Mouse (Mus musculus) stomach, embryonic 14.5 days (tissue): Measurements from ENCODE around the gene Aff3. TPM values are rescaled to one million over a fixed set of nuclear protein-coding genes. Genes with fewer than 3 reads are reported as not detected.

ENCODE experiments used
- ATAC-seq: fragments of 200-750 bp; cut with Nextera tagmentation; 2 replicates; pipeline ENCODE4 v1.8.0; 2017; ENCODE audit warnings: low read depth, moderate TSS enrichment; ENCODE audit not compliant: insufficient number of reproducible peaks, insufficient read depth, low FRiP score
- H3K27ac ChIP-seq: fragments of 300-500 bp; sonication (generic); 2 replicates; pipeline ENCODE4 v1.5.1; 2014; ENCODE audit warnings: mild to moderate bottlenecking, low read length, moderate library complexity, mixed read lengths
- H3K27me3 ChIP-seq: fragments of 300-500 bp; sonication (generic); 2 replicates; pipeline ENCODE4 v1.6.1; 2014; ENCODE audit warnings: low read length, control low read depth, mixed read lengths; ENCODE audit not compliant: control insufficient read depth, insufficient read depth
- H3K36me3 ChIP-seq: fragments of 300-500 bp; sonication (generic); 2 replicates; pipeline ENCODE4 v1.6.1; 2014; ENCODE audit warnings: mild to moderate bottlenecking, control low read depth, low read length, moderate library complexity, mixed read lengths; ENCODE audit not compliant: control insufficient read depth, insufficient read depth
- H3K4me1 ChIP-seq: fragments of 300-500 bp; sonication (generic); 2 replicates; pipeline ENCODE4 v1.6.1; 2014; ENCODE audit warnings: low read length, control low read depth, mixed read lengths; ENCODE audit not compliant: control insufficient read depth, insufficient read depth
- H3K4me2 ChIP-seq: fragments of 300-500 bp; sonication (generic); replicated peaks from 2 replicates; pipeline ENCODE4 v1.6.1; 2014; ENCODE audit warnings: low read depth, low read length, control low read depth
- H3K4me3 ChIP-seq: fragments of 300-500 bp; sonication (generic); 2 replicates; pipeline ENCODE4 v1.5.1; 2014; ENCODE audit warnings: low read depth, low read length, control low read depth
- H3K9ac ChIP-seq: fragments of 300-500 bp; sonication (generic); replicated peaks from 2 replicates; pipeline ENCODE4 v1.6.1; 2014; ENCODE audit warnings: low read depth, mild to moderate bottlenecking, control low read depth, low read length, moderate library complexity, mixed read lengths
- H3K9me3 ChIP-seq: fragments of 300-500 bp; sonication (generic); 2 replicates; pipeline ENCODE4 v1.6.1; 2016; ENCODE audit warnings: low read depth, low read length, control low read depth; ENCODE audit not compliant: control insufficient read depth
- WGBS: fragments of 180-500 bp; shearing (Covaris S2); extraction: QIAGEN DNeasy Blood & Tissue Kit; methylation state at CpG from one replicate; pipeline ENCODE4 v1.1.7; 2014; 5-methylcytosine and 5-hydroxymethylcytosine counted together
- polyA plus RNA-seq: library from polyadenylated mRNA; unstranded; fragments of >200 nt; fragmentation: Nextera tagmentation; extraction: Ambion mirVana; gene quantifications from 2 replicates; pipeline ENCODE4 v1.2.1, GENCODE M21; 2014

Aff3 gene
- polyA plus RNA-seq, 1 experiment from 2014 or later = 8.2 TPM

DNA sequence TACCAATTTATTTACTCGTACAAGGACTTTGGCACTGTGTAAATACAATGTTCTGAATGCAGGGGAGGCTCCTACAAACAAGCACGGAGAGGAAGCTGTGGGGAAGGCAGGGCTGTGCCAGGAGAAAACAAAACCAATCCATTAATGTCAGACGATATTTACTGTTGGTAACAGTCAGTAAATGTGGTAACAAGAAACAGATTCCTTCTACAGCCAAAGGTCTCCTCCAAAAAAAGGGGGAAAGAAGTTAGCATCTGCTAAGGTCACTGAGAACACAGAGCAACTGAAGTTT, 356.1 kb downstream of the Aff3 start:
- ATAC-seq = no peak
- Histone ChIP-seq H3K27ac (no peak overlapping the region), H3K4me3 (no peak overlapping the region), H3K4me1 (0 out of 2 replicates have a peak, but pooled peaks cover 6% of the 10 kb centered on the region), H3K4me2 (no peak overlapping the region), H3K9me3 (no peaks in the 10 kb centered on the region), H3K9ac (no peak overlapping the region), H3K27me3 (no peaks in the 10 kb centered on the region), H3K36me3 (no peaks in the 10 kb centered on the region)
- 42% methylated on average over 3 of the region's 3 CpGs for WGBS

DNA sequence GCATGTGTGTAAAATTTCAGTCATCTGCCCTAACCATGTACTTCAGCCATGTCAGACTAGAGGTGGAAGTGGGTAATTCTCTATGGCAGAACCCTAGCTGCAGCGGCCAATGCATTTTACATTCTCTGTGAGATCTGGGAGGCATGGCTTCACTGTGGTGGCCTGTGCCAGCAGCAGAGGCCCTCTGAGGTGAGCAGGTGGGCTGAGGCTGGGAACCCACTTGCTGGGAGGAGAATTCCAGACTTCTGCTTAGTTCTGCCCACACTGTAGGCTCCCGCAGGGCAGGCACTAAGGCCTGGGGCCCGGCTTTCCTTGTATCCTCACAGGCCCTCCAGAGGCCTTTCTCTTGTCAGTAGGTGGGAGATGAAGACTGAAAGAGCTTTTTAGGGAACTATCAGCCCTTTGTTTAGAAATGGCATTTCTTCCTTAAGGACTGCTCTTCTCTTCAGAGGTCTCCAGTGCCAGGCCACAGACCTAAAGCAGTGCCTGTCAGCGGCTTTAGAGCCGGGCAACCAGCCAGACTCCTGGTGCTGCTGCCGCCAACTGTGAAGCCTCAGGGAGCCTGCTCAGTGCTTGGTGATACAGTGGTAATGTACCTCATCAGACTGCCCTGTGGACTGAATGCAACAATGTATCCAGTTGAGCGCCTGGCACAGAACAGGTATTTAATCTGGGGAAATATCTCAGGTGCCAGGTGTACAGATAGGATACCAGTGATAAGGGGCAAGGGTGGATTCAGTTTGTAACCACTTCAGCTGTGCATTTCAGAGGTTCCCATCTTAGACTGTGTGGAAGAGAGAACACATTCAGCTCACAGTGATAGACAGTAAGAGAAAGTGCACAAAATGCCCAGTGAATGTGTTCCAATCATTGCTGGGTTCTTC, 356.7 kb downstream of the Aff3 start:
- 61% methylated on average over 7 of the region's 7 CpGs for WGBS
- ATAC-seq = no peak
- no peak overlapping the region for H3K27ac ChIP-seq

DNA sequence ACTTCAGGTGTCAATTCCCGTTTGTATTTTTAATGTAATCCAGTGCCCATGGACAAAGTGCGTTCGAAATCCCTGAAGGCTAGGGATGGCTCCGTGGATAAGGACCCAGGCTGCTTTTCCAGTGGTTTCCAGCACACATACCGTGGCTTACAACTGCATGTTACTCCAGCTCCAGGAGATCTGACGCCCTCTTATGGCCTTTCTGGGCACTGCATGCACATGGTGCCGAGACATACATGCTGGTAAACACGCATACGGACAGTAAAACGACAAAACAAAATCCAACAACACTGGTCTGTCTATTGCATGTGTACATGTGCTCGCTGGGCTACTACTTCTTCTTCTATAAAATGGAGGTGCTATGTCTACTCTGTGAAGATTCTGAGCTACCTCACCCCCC, 357.5 kb downstream of the Aff3 start:
- Histone ChIP-seq H3K4me2 (no peak overlapping the region), H3K4me3 (no peak overlapping the region), H3K4me1 (0 out of 2 replicates have a peak, but pooled peaks cover 6% of the 10 kb centered on the region), H3K27ac (no peak overlapping the region), H3K36me3 (no peaks in the 10 kb centered on the region), H3K9ac (no peak overlapping the region), H3K9me3 (no peaks in the 10 kb centered on the region), H3K27me3 (no peaks in the 10 kb centered on the region)
- WGBS = 92% methylated on average over 11 of the region's 11 CpGs
- no peak for ATAC-seq

More for the DNA sequence above, 356.7 kb downstream of the Aff3 start:
- no peak overlapping the region for H3K9ac ChIP-seq
- H3K27me3 ChIP-seq = no peaks in the 10 kb centered on the region
- H3K4me2 ChIP-seq = no peak overlapping the region
- no peak overlapping the region for H3K4me3 ChIP-seq
- no peaks in the 10 kb centered on the region for H3K36me3 ChIP-seq
- H3K9me3 ChIP-seq = no peaks in the 10 kb centered on the region
- H3K4me1 ChIP-seq = 0 out of 2 replicates have a peak, but pooled peaks cover 6% of the 10 kb centered on the region

DNA sequence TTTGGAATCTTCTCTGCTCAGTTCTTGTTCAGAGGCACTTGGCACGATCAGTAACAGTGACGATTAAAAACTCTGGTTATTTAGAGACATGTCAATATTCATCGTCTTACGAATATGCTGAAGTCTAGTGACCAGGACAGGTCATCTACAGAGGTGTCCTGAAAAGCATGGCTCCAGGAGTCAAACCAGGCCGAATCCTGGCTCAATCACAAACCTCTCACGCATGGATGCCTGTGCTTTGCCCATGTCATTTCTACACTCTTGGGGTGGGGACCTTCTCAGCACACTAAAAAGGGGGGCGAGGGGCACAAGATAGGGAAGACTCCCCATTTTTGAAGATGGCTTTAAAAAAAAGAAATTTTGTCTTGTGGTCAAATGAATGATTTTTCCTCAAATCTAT, 358.6 kb downstream of the Aff3 start:
- Histone ChIP-seq H3K27me3 (no peaks in the 10 kb centered on the region), H3K4me1 (0 out of 2 replicates have a peak, but pooled peaks cover 6% of the 10 kb centered on the region), H3K36me3 (no peaks in the 10 kb centered on the region), H3K4me3 (no peak overlapping the region), H3K9ac (no peak overlapping the region), H3K4me2 (no peak overlapping the region), H3K9me3 (no peaks in the 10 kb centered on the region), H3K27ac (no peak overlapping the region)
- WGBS = 90% methylated on average over 7 of the region's 7 CpGs
- no peak for ATAC-seq

DNA sequence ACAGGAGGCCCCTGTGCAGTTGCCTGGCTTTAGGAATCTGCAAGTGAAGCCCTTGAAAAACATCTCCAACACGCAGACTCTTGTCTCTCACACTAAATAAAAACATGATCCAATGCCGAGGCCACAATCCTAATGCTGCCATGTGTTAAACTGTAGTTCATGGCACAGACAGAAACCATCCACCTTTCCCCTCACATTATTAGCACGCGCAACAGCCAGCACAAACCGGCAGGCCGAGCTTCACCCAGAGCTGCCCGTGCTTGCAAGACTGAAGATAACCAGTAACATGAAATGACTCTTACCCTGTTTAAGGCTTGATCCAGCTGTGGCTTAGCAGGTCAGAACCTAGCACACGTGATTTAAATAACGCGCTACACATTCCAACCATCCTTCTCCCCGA, 360.4 kb downstream of the Aff3 start:
- ATAC-seq = no peak
- Histone ChIP-seq H3K27ac (no peak overlapping the region), H3K9ac (no peak overlapping the region), H3K4me1 (0 out of 2 replicates have a peak, but pooled peaks cover 6% of the 10 kb centered on the region), H3K27me3 (no peaks in the 10 kb centered on the region), H3K9me3 (no peaks in the 10 kb centered on the region), H3K36me3 (no peaks in the 10 kb centered on the region), H3K4me2 (no peak overlapping the region), H3K4me3 (no peak overlapping the region)
- 68% methylated on average over 11 of the region's 11 CpGs for WGBS

DNA sequence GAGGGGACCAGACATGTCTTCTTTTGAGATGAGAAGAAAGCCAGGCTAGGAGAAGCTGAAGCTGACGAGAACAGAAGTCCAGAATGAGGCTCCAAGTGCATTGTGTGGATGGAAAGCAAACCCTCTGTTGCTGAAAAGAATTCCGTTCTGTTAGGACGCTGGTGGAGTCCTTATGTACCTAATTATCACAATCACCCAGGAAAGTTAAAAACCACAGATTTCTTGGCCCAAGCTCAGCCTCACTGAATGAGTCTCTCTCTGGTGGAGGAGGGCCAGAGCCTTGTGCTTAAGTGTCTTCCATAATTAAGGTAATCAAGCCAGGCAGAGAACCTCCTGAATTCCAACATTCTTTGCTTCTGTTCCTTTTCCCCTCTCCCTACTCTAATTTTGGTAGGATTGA, 366.5 kb downstream of the Aff3 start:
- Histone ChIP-seq H3K9ac (no peak overlapping the region), H3K9me3 (no peaks in the 10 kb centered on the region), H3K27ac (no peak overlapping the region), H3K4me2 (no peak overlapping the region), H3K4me3 (no peak overlapping the region), H3K27me3 (no peaks in the 10 kb centered on the region), H3K36me3 (no peaks in the 10 kb centered on the region), H3K4me1 (no peaks in the 10 kb centered on the region)
- 68% methylated on average over 3 of the region's 3 CpGs for WGBS
- ATAC-seq = no peak

DNA sequence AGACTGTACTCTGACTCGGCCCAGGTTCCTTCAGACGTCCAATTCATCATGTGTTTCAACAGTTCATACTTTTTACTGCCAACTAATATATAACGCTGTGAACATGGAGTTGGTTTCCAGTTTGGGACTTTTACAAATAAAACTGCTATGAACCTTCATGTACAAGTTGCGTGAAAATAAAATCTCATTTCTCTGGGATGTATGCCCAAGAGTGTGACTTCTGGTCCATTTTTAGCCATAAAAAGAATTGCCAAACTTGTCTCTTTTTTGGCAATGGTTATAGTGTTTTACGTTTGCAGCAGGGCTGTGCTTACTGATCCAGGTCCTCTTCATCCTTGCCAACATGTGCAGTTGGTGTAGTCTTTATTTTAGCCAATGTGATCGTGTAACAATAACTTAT, 369.8 kb downstream of the Aff3 start:
- no peak overlapping the region for H3K27ac ChIP-seq
- no peaks in the 10 kb centered on the region for H3K4me1 ChIP-seq
- no peak overlapping the region for H3K4me3 ChIP-seq
- no peak for ATAC-seq
- H3K9me3 ChIP-seq = no peaks in the 10 kb centered on the region
- no peaks in the 10 kb centered on the region for H3K36me3 ChIP-seq
- H3K4me2 ChIP-seq = no peak overlapping the region
- 81% methylated on average over 6 of the region's 6 CpGs for WGBS
- no peak overlapping the region for H3K9ac ChIP-seq
- H3K27me3 ChIP-seq = no peaks in the 10 kb centered on the region

DNA sequence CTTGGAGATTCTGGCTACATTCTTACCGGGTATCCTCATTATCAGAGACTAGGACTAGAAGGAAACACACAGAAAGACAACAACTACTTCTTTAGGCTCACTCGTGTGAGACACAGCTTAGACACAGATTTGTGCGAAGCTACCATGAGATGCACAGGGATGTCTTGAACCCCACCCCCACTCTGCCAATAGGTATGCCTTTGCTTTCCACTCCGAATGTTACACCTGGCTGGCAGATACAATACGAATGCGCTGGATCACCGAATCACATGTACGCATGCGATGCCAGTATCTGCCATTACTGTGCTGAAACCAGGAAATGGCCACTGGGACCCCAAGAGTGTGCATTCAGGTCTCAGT, 370.4 kb downstream of the Aff3 start:
- WGBS = 96% methylated on average over 9 of the region's 9 CpGs
- no peak overlapping the region for H3K27ac ChIP-seq
- no peaks in the 10 kb centered on the region for H3K36me3 ChIP-seq
- H3K27me3 ChIP-seq = no peaks in the 10 kb centered on the region
- ATAC-seq = no peak
- H3K9me3 ChIP-seq = no peaks in the 10 kb centered on the region
- no peak overlapping the region for H3K4me3 ChIP-seq
- no peak overlapping the region for H3K4me2 ChIP-seq
- no peaks in the 10 kb centered on the region for H3K4me1 ChIP-seq
- H3K9ac ChIP-seq = no peak overlapping the region
